Mouse (Mus musculus) bone marrow, adult 2 months (tissue): ENCODE measurements around the gene Bcas3.

Experiments used
- CTCF ChIP-seq: fragments of 200-500 bp; IDR thresholded peaks from 2 replicates; pipeline ENCODE4 v1.5.1; 2011; ENCODE audit warnings: low read length, control low read depth; ENCODE audit not compliant: control insufficient read depth, insufficient read depth
- POLR2A ChIP-seq: fragments of 200-500 bp; IDR thresholded peaks from 2 replicates; pipeline ENCODE4 v1.6.1; 2011; ENCODE audit warnings: low read depth, mild to moderate bottlenecking, control low read depth, low read length, borderline replicate concordance; ENCODE audit not compliant: control insufficient read depth

- TF ChIP-seq POLR2A (no peak), CTCF (no peak)
Measured at GRCm38 (mm10) chr11:85696491-85697398, 343.8 kb downstream of the Bcas3 start.
